Mouse (Mus musculus): ENCODE results near the gene Hist1h3d. TPM values are rescaled to one million over a fixed set of nuclear protein-coding genes. Genes with fewer than 3 reads are reported as not detected.
"Not testable (repeated sequence)": the region's sequence is repeated elsewhere in the genome, so short reads cannot be mapped to it uniquely, and the experiment has no call there.

Hist1h3d gene
- total and polyA plus RNA-seq, 3 experiments, result 0.94 to 182 (median 13.5) TPM

DNA sequence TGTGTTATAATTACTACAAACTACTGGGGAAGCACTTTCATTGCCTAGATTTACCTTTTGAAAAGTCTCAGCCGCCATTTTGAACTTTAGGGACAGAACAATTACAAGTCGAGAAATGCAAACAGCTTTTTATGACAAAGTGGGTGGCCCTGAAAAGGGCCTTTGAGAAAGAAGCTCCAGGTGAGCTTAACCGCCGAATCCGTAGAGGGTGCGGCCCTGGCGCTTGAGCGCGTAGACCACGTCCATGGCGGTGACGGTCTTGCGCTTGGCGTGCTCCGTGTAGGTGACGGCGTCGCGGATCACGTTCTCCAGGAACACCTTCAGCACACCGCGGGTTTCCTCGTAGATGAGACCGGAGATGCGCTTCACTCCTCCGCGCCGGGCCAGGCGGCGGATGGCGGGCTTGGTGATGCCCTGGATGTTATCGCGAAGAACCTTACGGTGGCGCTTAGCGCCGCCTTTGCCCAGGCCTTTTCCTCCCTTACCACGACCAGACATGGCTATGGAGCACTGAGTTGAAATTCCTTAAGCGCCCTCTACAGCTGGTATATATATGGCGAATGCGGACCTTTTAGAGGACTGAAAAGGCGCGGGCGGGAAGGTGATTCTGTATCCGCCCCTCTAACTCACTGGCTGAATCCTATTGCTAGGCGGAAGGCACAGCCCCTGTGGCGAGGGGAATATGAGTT is 24.3 kb upstream of the Hist1h3d start, which contains the start of gene Hist1h4f:
Gene Hist1h4f, minus strand, starts transcription at position 503 of the 689 bp plus-strand sequence.
- peak within 1 kb of the TSS; percentile 98 for H3K27ac ChIP-seq (ENCODE audit: insufficient read depth, low read depth)
- H3K27me3 ChIP-seq (replicated peaks); H3K9me3 ChIP-seq (replicated peaks; ENCODE audit: low read length); H3K36me3 ChIP-seq (replicated peaks in 1 of 2; ENCODE audit: control insufficient read depth in 1 of 2, insufficient read depth in 1 of 2, low read length in 1 of 2); dilution Hi-C loops (cut with MboI; ENCODE audit: extremely low pct_ligation_motif_present, extremely low pct_unique_long_range_greater_than_20kb, low sequenced_read_pairs); H3K79me2 ChIP-seq (replicated peaks; ENCODE audit: control insufficient read depth, extremely low read depth, insufficient read depth, poor library complexity, severe bottlenecking): not testable (repeated sequence)
- in situ Hi-C loops (cut with MboI; ENCODE audit: low pct_ligation_motif_present, low pct_unique_long_range_greater_than_20kb, low sequenced_read_pairs), result loop anchor here (25.0 kb wide), 1 partner anchor 1814 kb away; the partner anchor contains the start of gene Hist1h4j
- TF ChIP-seq HCFC1 (IDR thresholded peaks at IDR 0.05; ENCODE audit: low read depth, low read length), result peak; percentile 83
- TF ChIP-seq RCOR1 (conservative IDR thresholded peaks at IDR 0.05; ENCODE audit: low read depth, low read length), result peak; percentile 98
- peak; percentile 94 for TF ChIP-seq UBTF (IDR thresholded peaks at IDR 0.05; ENCODE audit: low read depth, low read length)
- TF ChIP-seq SIN3A (IDR thresholded peaks at IDR 0.05; ENCODE audit: low read length), result peak; percentile 56
- TF ChIP-seq CHD1 (IDR thresholded peaks at IDR 0.05; ENCODE audit: low read depth, low read length), result peak; percentile 61
- TF ChIP-seq CTCF (conservative IDR thresholded peaks at IDR 0.05 in 1 of 2, IDR thresholded peaks at IDR 0.05 in 1 of 2; ENCODE audit: low read depth in 2 of 2, low read length in 2 of 2), result peak in 1 of 2 experiments; percentile 42; a peak in 2 of 4 replicates
- peak; percentile 99 for TF ChIP-seq ZMIZ1 (IDR thresholded peaks at IDR 0.05; ENCODE audit: low read depth, low read length)
- TF ChIP-seq NELFE (IDR thresholded peaks at IDR 0.05; ENCODE audit: low read depth, low read length), result peak; percentile 100
- TF ChIP-seq E2F4 (IDR thresholded peaks at IDR 0.05; ENCODE audit: insufficient replicate concordance, low read depth, low read length), result peak; percentile 100
- peak; percentile 99 for TF ChIP-seq POLR2A (IDR thresholded peaks at IDR 0.05; ENCODE audit: low read depth, low read length)
- TF ChIP-seq POLR2AphosphoS2 (IDR thresholded peaks at IDR 0.05; ENCODE audit: low read depth, low read length), result peak; percentile 99
- TF ChIP-seq NRF1 (IDR thresholded peaks at IDR 0.05; ENCODE audit: low read depth, low read length), result peak; percentile 33; the same call in 1 of the 2 replicates
- TF ChIP-seq KAT2A (IDR thresholded peaks at IDR 0.05; ENCODE audit: insufficient replicate concordance, low read length), result peak; percentile 68; the same call in 1 of the 2 replicates
- 0 out of 2 replicates have a peak, but pooled peaks have one; percentile 39 for TF ChIP-seq IRF4 (IDR thresholded peaks at IDR 0.05; ENCODE audit: low read depth, low read length)
- peak; percentile 56; the same call in 1 of the 2 replicates for TF ChIP-seq MAX (IDR thresholded peaks at IDR 0.05; ENCODE audit: low read length)
- TF ChIP-seq BHLHE40 (IDR thresholded peaks at IDR 0.05; ENCODE audit: low read depth, low read length), result peak; percentile 43
- peak; percentile 91 for TF ChIP-seq TCF12 (IDR thresholded peaks at IDR 0.05; ENCODE audit: low read depth, low read length)
- peak; percentile 98 for TF ChIP-seq TBP (conservative IDR thresholded peaks at IDR 0.05; ENCODE audit: low read depth, low read length)
- peak; percentile 69; the same call in 1 of the 2 replicates for TF ChIP-seq ELF1 (IDR thresholded peaks at IDR 0.05; ENCODE audit: low read depth, low read length)
- H3K4me1 ChIP-seq (ENCODE audit: control insufficient read depth in 1 of 2, insufficient read depth in 2 of 2), result peaks cover 4 to 21% of the 10 kb centered on the region in 2 experiments; a peak in 3 of 4 replicates
- H3K9ac ChIP-seq (ENCODE audit: insufficient read depth, low read depth), result peak within 1 kb of the TSS; percentile 91
- H3K4me2 ChIP-seq (ENCODE audit: insufficient read depth, low read depth, poor library complexity, severe bottlenecking), result peak within 1 kb of the TSS; percentile 84
- peak within 1 kb of the TSS; percentile 29 to 55 (median 30) for H3K4me3 ChIP-seq (replicated peaks in 1 of 3; ENCODE audit: low read depth in 2 of 3, low read length in 2 of 3, poor library complexity in 1 of 3)
- DNase-seq (ENCODE audit: extremely low read depth), result peak; percentile 95

Data from CH12.LX (cell line).